Mouse (Mus musculus) limb, embryonic 12.5 days (tissue): Measurements from ENCODE around the gene 1110008L16Rik. TPM values are rescaled to one million over a fixed set of nuclear protein-coding genes. Genes with fewer than 3 reads are reported as not detected.

Source experiments
- ATAC-seq: fragments of 200-750 bp; cut with Nextera tagmentation; 2 replicates; pipeline ENCODE4 v1.8.0; 2017; ENCODE audit warnings: low read depth, moderate TSS enrichment; ENCODE audit not compliant: insufficient number of reproducible peaks, insufficient read depth, low FRiP score, low TSS enrichment
- H3K27ac ChIP-seq: fragments of 300-500 bp; sonication (generic); 2 replicates; pipeline ENCODE4 v1.5.1; 2016; ENCODE audit warnings: mild to moderate bottlenecking, moderate library complexity
- H3K27me3 ChIP-seq: fragments of 300-500 bp; sonication (generic); 2 replicates; pipeline ENCODE4 v1.6.1; 2016; ENCODE audit warnings: mild to moderate bottlenecking, moderate library complexity
- H3K36me3 ChIP-seq: fragments of 300-500 bp; sonication (generic); 2 replicates; pipeline ENCODE4 v1.6.1; 2016; ENCODE audit warnings: mild to moderate bottlenecking, moderate library complexity
- H3K4me1 ChIP-seq: fragments of 300-500 bp; sonication (generic); replicated peaks from 2 replicates; pipeline ENCODE4 v1.6.1; 2016
- H3K4me2 ChIP-seq: fragments of 300-500 bp; sonication (generic); 2 replicates; pipeline ENCODE4 v1.6.1; 2016; ENCODE audit warnings: mild to moderate bottlenecking, moderate library complexity
- H3K4me3 ChIP-seq: fragments of 300-500 bp; sonication (generic); replicated peaks from 2 replicates; pipeline ENCODE4 v1.5.1; 2016; ENCODE audit warnings: mild to moderate bottlenecking
- H3K9ac ChIP-seq: fragments of 300-500 bp; sonication (generic); replicated peaks from 2 replicates; pipeline ENCODE4 v1.6.1; 2016; ENCODE audit warnings: mild to moderate bottlenecking, moderate library complexity
- H3K9me3 ChIP-seq: fragments of 300-500 bp; sonication (generic); 2 replicates; pipeline ENCODE4 v1.6.1; 2016; ENCODE audit warnings: mild to moderate bottlenecking, moderate library complexity
- WGBS: fragments of 180-500 bp; shearing (Covaris S2); methylation state at CpG from one replicate; pipeline ENCODE4 v1.1.7; 2016; 5-methylcytosine and 5-hydroxymethylcytosine counted together
- polyA plus RNA-seq: library from polyadenylated mRNA; unstranded; fragments of >200 nt; fragmentation: Nextera tagmentation; extraction: Ambion mirVana; gene quantifications from 2 replicates; pipeline ENCODE4 v1.2.1, GENCODE M21; 2016

The 1110008L16Rik gene
- polyA plus RNA-seq, 1 experiment from 2014 or later = 17.7 TPM

GRCm38 (mm10) chr12:55429201-55429600 is 129.8 kb downstream of the 1110008L16Rik start:
- no peaks in the 10 kb centered on the region for H3K4me1 ChIP-seq
- H3K9me3 ChIP-seq = peaks cover 3% of the 10 kb centered on the region; the same call in 1 of the 2 replicates
- no peak overlapping the region for H3K27ac ChIP-seq
- H3K9ac ChIP-seq = no peak overlapping the region
- ATAC-seq = no peak
- H3K4me3 ChIP-seq = no peak overlapping the region
- 86% methylated on average over 8 of the region's 8 CpGs for WGBS
- no peaks in the 10 kb centered on the region for H3K36me3 ChIP-seq
- H3K27me3 ChIP-seq = no peaks in the 10 kb centered on the region
- no peak overlapping the region for H3K4me2 ChIP-seq

GRCm38 (mm10) chr12:55429956-55430355 is 130.6 kb downstream of the 1110008L16Rik start:
- Histone ChIP-seq H3K4me2 (no peak overlapping the region), H3K27me3 (no peaks in the 10 kb centered on the region), H3K36me3 (no peaks in the 10 kb centered on the region), H3K9me3 (peaks cover 3% of the 10 kb centered on the region; the same call in 1 of the 2 replicates), H3K27ac (no peak overlapping the region), H3K4me1 (no peaks in the 10 kb centered on the region), H3K9ac (no peak overlapping the region), H3K4me3 (no peak overlapping the region)
- no peak for ATAC-seq
- 84% methylated on average over 4 of the region's 4 CpGs for WGBS

Other genes with a start within 250 kb of the 1110008L16Rik start
- 44.9 and 45.6 TPM in 2 replicates for gene 2700097O09Rik, start 219.5 kb upstream of the 1110008L16Rik start, polyA plus RNA-seq
- 153 and 170 TPM in 2 replicates for gene Srp54a, start 219.3 kb upstream of the 1110008L16Rik start, polyA plus RNA-seq
- gene Fam177a, start 175.1 kb upstream of the 1110008L16Rik start, polyA plus RNA-seq = 15.7 and 18.4 TPM in 2 replicates
- gene Srp54b, start 144.5 kb upstream of the 1110008L16Rik start, polyA plus RNA-seq = 59.0 and 67.3 TPM in 2 replicates
- 2.2 and 5.1 TPM in 2 replicates for gene 1700047I17Rik2, start 100.0 kb upstream of the 1110008L16Rik start, polyA plus RNA-seq
- gene Srp54c, start 69.4 kb upstream of the 1110008L16Rik start, polyA plus RNA-seq = 71.0 and 75.7 TPM in 2 replicates
- gene Ppp2r3c, start 3.4 kb downstream of the 1110008L16Rik start, polyA plus RNA-seq = 23.9 and 24.9 TPM in 2 replicates
- 449 and 458 TPM in 2 replicates for gene Psma6, start 84.6 kb downstream of the 1110008L16Rik start, polyA plus RNA-seq
- 85.7 and 94.9 TPM in 2 replicates for gene Nfkbia, start 193.1 kb downstream of the 1110008L16Rik start, polyA plus RNA-seq